Mouse (Mus musculus): ENCODE results near the gene Prr23a2. TPM values are rescaled to one million over a fixed set of nuclear protein-coding genes. Genes with fewer than 3 reads are reported as not detected.
"Not testable (repeated sequence)": the region's sequence is repeated elsewhere in the genome, so short reads cannot be mapped to it uniquely, and the experiment has no call there.

The Prr23a2 gene
- polyA plus RNA-seq (2015; fragmentation: Nextera tagmentation; extraction: Ambion mirVana): not detected in 2 replicates

GRCm38 (mm10) chr9:98856210-98856609 is at the start of gene Prr23a2:
Gene Prr23a2 (plus strand): TSS chr9:98856494.
- no peak for ATAC-seq
- H3K36me3 ChIP-seq: no peaks in the 10 kb centered on the region
- H3K9ac ChIP-seq (replicated peaks): no peak within 1 kb of the TSS
- H3K27me3 ChIP-seq: no peaks in the 10 kb centered on the region
- H3K4me2 ChIP-seq (replicated peaks): no peak within 1 kb of the TSS
- H3K4me3 ChIP-seq (replicated peaks): no peak within 1 kb of the TSS
- H3K9me3 ChIP-seq: no peaks in the 10 kb centered on the region
- 84% methylated on average over 18 of the region's 18 CpGs for WGBS
- no peaks in the 10 kb centered on the region for H3K4me1 ChIP-seq (replicated peaks)
- H3K27ac ChIP-seq: no peak within 1 kb of the TSS

- H3K27ac ChIP-seq: no peak overlapping the region
- 89% methylated on average over 8 of the region's 8 CpGs for WGBS
- no peak overlapping the region for H3K4me2 ChIP-seq (replicated peaks)
- peaks cover 4% of the 10 kb centered on the region for H3K4me1 ChIP-seq (replicated peaks)
- H3K27me3 ChIP-seq: no peaks in the 10 kb centered on the region
- no peak overlapping the region for H3K9ac ChIP-seq (replicated peaks)
- H3K9me3 ChIP-seq: no peaks in the 10 kb centered on the region
- ATAC-seq: no peak
- H3K4me3 ChIP-seq (replicated peaks): no peak overlapping the region
- H3K36me3 ChIP-seq: no peaks in the 10 kb centered on the region
Observed at GRCm38 (mm10) chr9:98807631-98808030, 48.7 kb upstream of the Prr23a2 start.

GRCm38 (mm10) chr9:98809526-98809925 is 46.8 kb upstream of the Prr23a2 start:
- not testable (repeated sequence) for H3K4me2 ChIP-seq (replicated peaks); H3K36me3 ChIP-seq; ATAC-seq; H3K27ac ChIP-seq; H3K9me3 ChIP-seq; H3K9ac ChIP-seq (replicated peaks); H3K27me3 ChIP-seq; H3K4me1 ChIP-seq (replicated peaks); H3K4me3 ChIP-seq (replicated peaks)
- 59% methylated on average over 2 of the region's 2 CpGs for WGBS

GRCm38 (mm10) chr9:98816066-98816465 is 40.2 kb upstream of the Prr23a2 start:
- no peaks in the 10 kb centered on the region for H3K4me1 ChIP-seq (replicated peaks)
- H3K27me3 ChIP-seq: no peaks in the 10 kb centered on the region
- WGBS: 78% methylated on average over 3 of the region's 3 CpGs
- H3K4me3 ChIP-seq (replicated peaks): no peak overlapping the region
- no peak overlapping the region for H3K9ac ChIP-seq (replicated peaks)
- H3K36me3 ChIP-seq: no peaks in the 10 kb centered on the region
- H3K9me3 ChIP-seq: no peaks in the 10 kb centered on the region
- ATAC-seq: no peak
- H3K27ac ChIP-seq: no peak overlapping the region
- no peak overlapping the region for H3K4me2 ChIP-seq (replicated peaks)

- no peaks in the 10 kb centered on the region for H3K9me3 ChIP-seq
- 85% methylated on average over 7 of the region's 7 CpGs for WGBS
- ATAC-seq: no peak
Observed at GRCm38 (mm10) chr9:98817592-98817991, 38.7 kb upstream of the Prr23a2 start.

GRCm38 (mm10) chr9:98818971-98819370 is 37.3 kb upstream of the Prr23a2 start:
- no peak overlapping the region for H3K27ac ChIP-seq
- 83% methylated on average over 5 of the region's 5 CpGs for WGBS
- H3K36me3 ChIP-seq: no peaks in the 10 kb centered on the region
- no peaks in the 10 kb centered on the region for H3K4me1 ChIP-seq (replicated peaks)
- ATAC-seq: no peak
- peaks cover 5% of the 10 kb centered on the region for H3K9me3 ChIP-seq
- H3K27me3 ChIP-seq: no peaks in the 10 kb centered on the region
- no peak overlapping the region for H3K4me3 ChIP-seq (replicated peaks)
- no peak overlapping the region for H3K9ac ChIP-seq (replicated peaks)
- H3K4me2 ChIP-seq (replicated peaks): no peak overlapping the region

More at GRCm38 (mm10) chr9:98817592-98817991, 38.7 kb upstream of the Prr23a2 start:
- Histone ChIP-seq H3K36me3 (no peaks in the 10 kb centered on the region), H3K9ac (replicated peaks) (no peak overlapping the region), H3K4me3 (replicated peaks) (no peak overlapping the region), H3K4me2 (replicated peaks) (no peak overlapping the region), H3K27ac (no peak overlapping the region), H3K27me3 (no peaks in the 10 kb centered on the region), H3K4me1 (replicated peaks) (no peaks in the 10 kb centered on the region)

- 81% methylated on average over 2 of the region's 2 CpGs for WGBS
- Histone ChIP-seq H3K9me3 (peaks cover 6% of the 10 kb centered on the region), H3K27ac (no peak overlapping the region), H3K36me3 (no peaks in the 10 kb centered on the region), H3K9ac (replicated peaks) (no peak overlapping the region), H3K4me2 (replicated peaks) (no peak overlapping the region), H3K27me3 (no peaks in the 10 kb centered on the region), H3K4me3 (replicated peaks) (no peak overlapping the region), H3K4me1 (replicated peaks) (no peaks in the 10 kb centered on the region)
- no peak for ATAC-seq
Observed at GRCm38 (mm10) chr9:98819481-98819880, 36.8 kb upstream of the Prr23a2 start.

GRCm38 (mm10) chr9:98820461-98820860 is 35.8 kb upstream of the Prr23a2 start:
- Histone ChIP-seq H3K27me3 (no peaks in the 10 kb centered on the region), H3K9me3 (peaks cover 6% of the 10 kb centered on the region), H3K4me1 (replicated peaks) (no peaks in the 10 kb centered on the region), H3K9ac (replicated peaks) (no peak overlapping the region), H3K4me2 (replicated peaks) (no peak overlapping the region), H3K36me3 (no peaks in the 10 kb centered on the region), H3K27ac (no peak overlapping the region), H3K4me3 (replicated peaks) (no peak overlapping the region)
- no peak for ATAC-seq
- 93% methylated on average over 4 of the region's 4 CpGs for WGBS

- Histone ChIP-seq H3K4me3 (replicated peaks) (no peak overlapping the region), H3K4me1 (replicated peaks) (no peaks in the 10 kb centered on the region), H3K4me2 (replicated peaks) (no peak overlapping the region), H3K27ac (no peak overlapping the region), H3K27me3 (no peaks in the 10 kb centered on the region), H3K9ac (replicated peaks) (no peak overlapping the region), H3K9me3 (peaks cover 6% of the 10 kb centered on the region), H3K36me3 (no peaks in the 10 kb centered on the region)
- ATAC-seq: no peak
Observed at GRCm38 (mm10) chr9:98821067-98821466, 35.2 kb upstream of the Prr23a2 start.

GRCm38 (mm10) chr9:98823805-98824204 is 32.5 kb upstream of the Prr23a2 start:
- peaks cover 6% of the 10 kb centered on the region for H3K9me3 ChIP-seq
- no peak for ATAC-seq
- 87% methylated on average over 7 of the region's 7 CpGs for WGBS
- no peak overlapping the region for H3K4me2 ChIP-seq (replicated peaks)
- H3K9ac ChIP-seq (replicated peaks): no peak overlapping the region
- no peak overlapping the region for H3K4me3 ChIP-seq (replicated peaks)
- H3K36me3 ChIP-seq: no peaks in the 10 kb centered on the region
- H3K27me3 ChIP-seq: no peaks in the 10 kb centered on the region
- H3K27ac ChIP-seq: no peak overlapping the region
- no peaks in the 10 kb centered on the region for H3K4me1 ChIP-seq (replicated peaks)

GRCm38 (mm10) chr9:98829508-98829907 is 26.8 kb upstream of the Prr23a2 start:
- no peaks in the 10 kb centered on the region for H3K9me3 ChIP-seq
- H3K4me3 ChIP-seq (replicated peaks): no peak overlapping the region
- H3K36me3 ChIP-seq: no peaks in the 10 kb centered on the region
- no peak overlapping the region for H3K4me2 ChIP-seq (replicated peaks)
- no peak overlapping the region for H3K27ac ChIP-seq
- no peak overlapping the region for H3K9ac ChIP-seq (replicated peaks)
- no peak for ATAC-seq
- H3K27me3 ChIP-seq: no peaks in the 10 kb centered on the region
- no peaks in the 10 kb centered on the region for H3K4me1 ChIP-seq (replicated peaks)
- WGBS: 67% methylated on average over 5 of the region's 5 CpGs

GRCm38 (mm10) chr9:98837537-98838074 is 18.7 kb upstream of the Prr23a2 start:
- Histone ChIP-seq H3K36me3 (no peaks in the 10 kb centered on the region), H3K4me2 (replicated peaks) (no peak overlapping the region), H3K27me3 (no peaks in the 10 kb centered on the region), H3K9ac (replicated peaks) (no peak overlapping the region), H3K4me1 (replicated peaks) (0 out of 2 replicates have a peak, but pooled peaks cover 3% of the 10 kb centered on the region), H3K9me3 (peaks cover 3% of the 10 kb centered on the region; the same call in 1 of the 2 replicates), H3K4me3 (replicated peaks) (no peak overlapping the region), H3K27ac (no peak overlapping the region)
- ATAC-seq: no peak
- 86% methylated on average over 7 of the region's 7 CpGs for WGBS

GRCm38 (mm10) chr9:98842117-98842516 is 14.2 kb upstream of the Prr23a2 start, which contains the start of gene Prr23a1:
Gene Prr23a1 (plus strand): TSS chr9:98842503.
- no peak within 1 kb of the TSS for H3K9ac ChIP-seq (replicated peaks)
- peak within 1 kb of the TSS; percentile 12 for H3K4me3 ChIP-seq (replicated peaks)
- H3K4me2 ChIP-seq (replicated peaks): peak within 1 kb of the TSS; percentile 34
- 56% methylated on average over 22 of the region's 22 CpGs for WGBS
- H3K27ac ChIP-seq: no peak within 1 kb of the TSS
- no peak for ATAC-seq
- no peaks in the 10 kb centered on the region for H3K4me1 ChIP-seq (replicated peaks)
- peaks cover 3% of the 10 kb centered on the region; the same call in 1 of the 2 replicates for H3K9me3 ChIP-seq
- H3K36me3 ChIP-seq: no peaks in the 10 kb centered on the region
- H3K27me3 ChIP-seq: no peaks in the 10 kb centered on the region
